Mouse (Mus musculus): Measurements from ENCODE around the gene Pwwp2b. TPM values are rescaled to one million over a fixed set of nuclear protein-coding genes. Genes with fewer than 3 reads are reported as not detected.
A peak's percentile ranks its signal among the peaks of the same experiment; 100 is the strongest.

Pwwp2b gene
- polyA plus RNA-seq, 1 experiment from 2014 or later, result 4.3 TPM

DNA sequence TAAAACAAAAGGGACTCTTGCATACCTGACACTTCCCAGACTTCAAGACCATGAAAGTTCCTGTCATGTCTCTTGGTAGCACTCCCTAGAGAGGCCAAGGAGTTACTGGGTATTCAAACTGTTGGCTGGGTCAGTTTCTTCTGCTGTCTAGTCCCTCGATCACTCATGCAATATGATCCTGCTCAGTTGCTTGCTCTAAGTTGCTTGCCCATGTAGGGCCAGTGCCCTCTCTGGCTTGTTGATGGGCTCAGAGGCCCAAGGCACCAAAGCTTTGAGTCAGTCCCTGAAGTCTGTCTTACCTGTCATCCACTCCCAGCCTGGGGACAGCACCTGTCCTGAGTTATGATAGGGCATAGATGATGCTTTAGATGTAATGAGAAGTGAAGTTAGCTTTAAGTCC, 22.5 kb downstream of the Pwwp2b start:
- WGBS, result 70% methylated on average over 1 of the region's 1 CpGs
- H3K27ac ChIP-seq, result no peak overlapping the region
- no peaks in the 10 kb centered on the region for H3K9me3 ChIP-seq (replicated peaks)
- ATAC-seq (ENCODE audit: low FRiP score), result no peak
- no peaks in the 10 kb centered on the region for H3K27me3 ChIP-seq
- no peaks in the 10 kb centered on the region for H3K36me3 ChIP-seq
- no peak overlapping the region for H3K9ac ChIP-seq
- peaks cover 15% of the 10 kb centered on the region; the same call in 1 of the 2 replicates for H3K4me1 ChIP-seq
- no peak overlapping the region for H3K4me2 ChIP-seq (replicated peaks)
- H3K4me3 ChIP-seq, result no peak overlapping the region

DNA sequence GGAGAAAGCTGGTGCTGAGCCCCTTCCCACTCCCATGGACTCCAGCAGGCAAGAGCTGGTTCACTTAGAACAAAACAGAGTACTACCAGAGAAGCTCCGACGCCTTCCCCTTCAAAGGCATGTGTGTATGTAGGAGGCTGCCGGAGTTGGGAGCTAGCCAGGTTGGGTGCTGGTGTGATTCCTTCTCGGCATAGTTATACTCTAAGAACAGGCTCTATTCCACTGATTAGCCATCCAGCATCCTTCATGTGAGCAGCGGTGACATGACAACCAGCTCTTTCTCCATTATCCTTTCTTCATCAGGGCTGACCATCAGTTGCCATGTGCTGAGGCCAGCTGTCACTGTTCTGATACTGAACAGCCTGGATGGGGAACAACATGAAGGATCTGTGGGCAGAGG, 23.6 kb downstream of the Pwwp2b start:
- Histone ChIP-seq H3K27me3 (no peaks in the 10 kb centered on the region), H3K9ac (no peak overlapping the region), H3K36me3 (no peaks in the 10 kb centered on the region), H3K4me1 (peaks cover 16% of the 10 kb centered on the region; the same call in 1 of the 2 replicates), H3K4me3 (no peak overlapping the region), H3K9me3 (replicated peaks) (no peaks in the 10 kb centered on the region), H3K4me2 (replicated peaks) (no peak overlapping the region), H3K27ac (no peak overlapping the region)
- 87% methylated on average over 5 of the region's 5 CpGs for WGBS
- ATAC-seq (ENCODE audit: low FRiP score), result no peak

DNA sequence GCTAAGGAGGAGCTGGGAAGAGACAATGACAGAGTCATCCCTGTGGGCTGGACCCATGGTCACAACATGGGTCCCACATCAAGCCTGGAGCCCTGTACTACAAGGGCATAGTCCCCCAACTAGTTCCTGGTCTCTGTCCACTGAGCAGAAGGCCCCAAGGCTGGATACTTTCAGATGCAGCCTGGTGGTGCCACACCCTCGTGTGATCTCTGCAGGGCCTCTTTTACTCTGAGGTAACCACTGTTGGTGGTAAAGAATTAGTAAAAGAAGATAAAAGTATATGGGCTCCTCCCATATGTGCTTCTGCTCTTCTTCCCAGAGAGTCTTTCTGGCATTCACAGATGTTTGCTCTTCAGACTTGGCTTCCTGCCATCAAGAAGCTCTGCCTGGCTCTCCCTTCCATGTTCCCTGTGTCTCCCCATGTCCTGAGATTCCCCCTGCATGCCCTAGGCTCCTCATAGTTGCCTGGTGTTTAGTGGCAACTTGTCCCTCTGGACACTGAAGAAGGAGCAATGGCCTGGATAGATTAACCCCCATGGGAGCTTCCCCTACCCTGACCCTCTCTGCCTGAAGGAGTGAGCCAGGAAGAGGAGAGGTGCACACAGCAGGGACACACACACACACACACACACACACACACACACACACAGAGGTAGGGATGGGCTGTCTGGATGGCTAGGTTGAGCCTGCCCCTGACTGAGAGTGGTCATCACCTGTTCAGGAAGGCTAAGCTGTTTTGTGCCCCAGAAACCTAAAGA, 24.5 kb downstream of the Pwwp2b start:
- H3K4me2 ChIP-seq (replicated peaks), result no peak overlapping the region
- no peaks in the 10 kb centered on the region for H3K36me3 ChIP-seq
- H3K9ac ChIP-seq, result no peak overlapping the region
- H3K4me3 ChIP-seq, result no peak overlapping the region
- no peaks in the 10 kb centered on the region for H3K27me3 ChIP-seq
- WGBS, result 40% methylated on average over 1 of the region's 1 CpGs
- no peak for ATAC-seq (ENCODE audit: low FRiP score)
- H3K27ac ChIP-seq, result no peak overlapping the region
- no peaks in the 10 kb centered on the region for H3K9me3 ChIP-seq (replicated peaks)
- H3K4me1 ChIP-seq, result peaks cover 16% of the 10 kb centered on the region; the same call in 1 of the 2 replicates

DNA sequence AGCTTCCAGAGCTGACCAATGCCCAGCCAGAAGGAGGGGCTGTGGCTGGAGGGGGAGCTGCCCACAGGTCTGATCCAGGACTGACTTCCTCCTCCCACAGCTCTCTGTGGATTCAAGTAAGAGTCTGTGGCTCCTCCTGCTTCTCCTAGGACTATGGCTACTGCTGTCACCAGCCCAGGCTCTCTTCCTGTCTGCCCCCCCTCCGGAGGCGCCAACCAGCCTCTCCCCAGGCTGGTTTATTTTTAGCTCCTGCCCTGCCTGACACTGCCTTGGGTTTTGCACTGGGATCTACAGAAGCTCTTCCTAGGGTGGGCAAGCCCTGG, 25.1 kb downstream of the Pwwp2b start:
- Histone ChIP-seq H3K27ac (no peak overlapping the region), H3K9me3 (replicated peaks) (no peaks in the 10 kb centered on the region), H3K27me3 (no peaks in the 10 kb centered on the region), H3K4me2 (replicated peaks) (no peak overlapping the region), H3K4me3 (no peak overlapping the region), H3K4me1 (peaks cover 16% of the 10 kb centered on the region; the same call in 1 of the 2 replicates), H3K36me3 (no peaks in the 10 kb centered on the region), H3K9ac (no peak overlapping the region)
- no peak for ATAC-seq (ENCODE audit: low FRiP score)
- WGBS, result 44% methylated on average over 2 of the region's 2 CpGs

DNA sequence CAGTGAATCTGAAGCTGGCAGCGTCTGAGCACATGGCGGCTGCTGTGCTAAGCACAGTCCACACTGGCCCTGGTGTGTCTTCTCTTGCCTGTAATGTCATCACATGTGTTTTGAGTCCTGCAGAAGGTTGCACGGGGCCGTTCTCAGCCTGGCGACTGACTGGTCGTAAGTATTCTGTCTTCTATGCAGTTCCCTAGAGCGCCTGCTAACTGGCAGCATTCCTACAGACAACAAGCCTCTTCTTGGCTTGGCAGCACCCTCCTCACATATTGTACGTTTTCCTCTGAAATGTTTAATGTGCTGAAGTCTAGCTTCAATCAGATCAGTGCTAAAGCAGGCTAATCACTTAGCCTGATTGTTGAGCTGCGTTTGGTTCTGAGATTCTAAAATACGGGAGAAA, 27.3 kb downstream of the Pwwp2b start:
- H3K4me3 ChIP-seq, result no peak overlapping the region
- no peak for ATAC-seq (ENCODE audit: low FRiP score)
- H3K36me3 ChIP-seq, result no peaks in the 10 kb centered on the region
- no peaks in the 10 kb centered on the region for H3K27me3 ChIP-seq
- WGBS, result 82% methylated on average over 10 of the region's 10 CpGs
- no peak overlapping the region for H3K27ac ChIP-seq
- no peaks in the 10 kb centered on the region for H3K9me3 ChIP-seq (replicated peaks)
- H3K9ac ChIP-seq, result no peak overlapping the region
- no peak overlapping the region for H3K4me2 ChIP-seq (replicated peaks)
- peaks cover 30% of the 10 kb centered on the region for H3K4me1 ChIP-seq

DNA sequence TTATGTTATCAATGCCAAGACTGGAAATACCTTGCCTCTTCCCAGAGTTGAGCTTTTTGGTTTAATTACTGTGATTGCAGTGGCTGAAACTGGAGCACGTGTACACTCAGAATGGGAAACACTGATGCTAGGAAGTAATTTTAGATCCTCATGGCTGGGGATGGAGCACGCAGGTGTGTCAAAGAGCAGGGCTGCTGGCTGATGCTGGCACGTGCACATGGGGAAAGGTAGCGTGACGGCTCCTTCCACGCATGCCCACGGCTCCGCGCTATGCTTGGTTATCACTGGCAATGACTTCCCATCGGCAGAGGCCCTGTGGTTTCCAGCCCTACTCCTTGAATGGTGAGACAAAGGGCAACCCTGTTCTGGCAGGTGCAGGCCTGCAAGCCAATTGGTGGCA, 27.9 kb downstream of the Pwwp2b start:
- Histone ChIP-seq H3K27me3 (no peaks in the 10 kb centered on the region), H3K9me3 (replicated peaks) (no peaks in the 10 kb centered on the region), H3K36me3 (no peaks in the 10 kb centered on the region), H3K4me3 (no peak overlapping the region), H3K4me2 (replicated peaks) (no peak overlapping the region), H3K4me1 (peaks cover 36% of the 10 kb centered on the region), H3K9ac (no peak overlapping the region), H3K27ac (no peak overlapping the region)
- no peak for ATAC-seq (ENCODE audit: low FRiP score)
- WGBS, result 89% methylated on average over 10 of the region's 10 CpGs

DNA sequence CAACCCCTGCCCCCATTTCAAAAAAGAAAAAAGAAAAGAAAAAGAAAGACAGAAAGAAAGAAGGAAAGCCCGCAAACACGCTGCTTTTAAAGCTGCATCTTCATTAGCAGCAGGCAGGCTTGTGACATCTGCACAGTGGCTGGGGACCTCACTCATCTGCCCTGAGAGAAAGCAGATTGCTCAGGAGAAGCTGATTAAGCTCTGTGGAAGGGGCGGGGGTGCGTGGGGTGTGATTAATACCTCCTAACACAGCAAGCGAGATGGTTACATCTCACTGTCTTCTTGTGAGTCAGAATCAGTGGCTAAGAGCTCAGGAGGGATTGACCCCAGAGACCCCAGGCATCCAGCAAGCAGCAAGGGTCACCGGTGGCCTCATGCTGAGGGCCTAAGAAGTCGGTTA, 29.3 kb downstream of the Pwwp2b start:
- Histone ChIP-seq H3K9ac (no peak overlapping the region), H3K4me2 (replicated peaks) (no peak overlapping the region), H3K4me1 (peaks cover 36% of the 10 kb centered on the region), H3K4me3 (no peak overlapping the region), H3K27ac (no peak overlapping the region), H3K9me3 (replicated peaks) (no peaks in the 10 kb centered on the region), H3K27me3 (no peaks in the 10 kb centered on the region), H3K36me3 (no peaks in the 10 kb centered on the region)
- 82% methylated on average over 7 of the region's 7 CpGs for WGBS
- no peak for ATAC-seq (ENCODE audit: low FRiP score)

DNA sequence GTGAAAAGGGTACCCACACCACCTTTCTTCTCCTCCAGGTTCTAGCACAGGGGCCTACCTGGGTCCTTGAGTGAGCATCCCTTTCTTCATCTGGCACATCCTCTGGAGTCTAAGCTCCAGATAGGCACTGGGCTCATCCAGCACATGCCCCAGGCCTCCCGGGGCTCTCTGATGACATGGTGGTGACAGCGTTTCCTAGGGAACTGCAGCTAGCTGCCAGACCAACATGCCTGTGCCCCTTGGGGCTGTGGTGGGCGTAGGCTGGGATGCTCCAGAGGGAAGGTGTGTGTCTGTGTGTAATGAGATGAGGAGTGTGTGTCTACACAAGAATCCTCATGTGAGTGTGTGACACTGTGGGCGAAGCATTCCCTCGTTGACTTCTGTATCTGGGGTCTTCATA, 31.3 kb downstream of the Pwwp2b start:
- Histone ChIP-seq H3K9me3 (replicated peaks) (no peaks in the 10 kb centered on the region), H3K4me2 (replicated peaks) (no peak overlapping the region), H3K36me3 (no peaks in the 10 kb centered on the region), H3K27ac (0 out of 2 replicates have a peak overlapping the region, but pooled peaks have one; percentile 14), H3K27me3 (no peaks in the 10 kb centered on the region), H3K4me1 (peaks cover 26% of the 10 kb centered on the region), H3K4me3 (no peak overlapping the region), H3K9ac (no peak overlapping the region)
- whole genome bisulfite sequencing, result 77% methylated on average over 5 of the region's 5 CpGs
- ATAC-seq (ENCODE audit: low FRiP score), result no peak

DNA sequence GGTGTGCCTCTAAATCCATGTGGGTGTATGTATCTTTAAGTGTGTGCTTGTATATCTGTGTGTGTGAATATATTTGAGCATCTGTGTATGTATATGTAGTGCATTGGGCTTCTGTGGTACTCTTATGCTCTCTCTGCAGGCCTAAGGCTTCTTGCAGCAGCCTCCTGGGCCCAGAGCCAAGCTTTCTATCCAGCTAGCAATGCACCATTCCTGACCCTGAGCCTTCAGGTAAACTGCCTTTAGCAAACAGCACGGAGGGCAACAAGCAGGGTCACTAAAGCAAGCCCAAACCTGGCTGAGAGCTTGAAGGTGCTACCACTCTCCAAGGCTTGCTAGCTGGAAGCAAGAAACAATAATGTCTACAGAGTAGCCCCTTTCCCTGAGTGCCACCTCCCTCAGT, 31.8 kb downstream of the Pwwp2b start:
- Histone ChIP-seq H3K4me3 (no peak overlapping the region), H3K4me2 (replicated peaks) (no peak overlapping the region), H3K9ac (no peak overlapping the region; the same call in 1 of the 2 replicates), H3K4me1 (peaks cover 26% of the 10 kb centered on the region), H3K9me3 (replicated peaks) (no peaks in the 10 kb centered on the region), H3K27me3 (no peaks in the 10 kb centered on the region), H3K36me3 (no peaks in the 10 kb centered on the region), H3K27ac (no peak overlapping the region)
- ATAC-seq (ENCODE audit: low FRiP score), result no peak
- WGBS, result 60% methylated on average over 1 of the region's 1 CpGs

DNA sequence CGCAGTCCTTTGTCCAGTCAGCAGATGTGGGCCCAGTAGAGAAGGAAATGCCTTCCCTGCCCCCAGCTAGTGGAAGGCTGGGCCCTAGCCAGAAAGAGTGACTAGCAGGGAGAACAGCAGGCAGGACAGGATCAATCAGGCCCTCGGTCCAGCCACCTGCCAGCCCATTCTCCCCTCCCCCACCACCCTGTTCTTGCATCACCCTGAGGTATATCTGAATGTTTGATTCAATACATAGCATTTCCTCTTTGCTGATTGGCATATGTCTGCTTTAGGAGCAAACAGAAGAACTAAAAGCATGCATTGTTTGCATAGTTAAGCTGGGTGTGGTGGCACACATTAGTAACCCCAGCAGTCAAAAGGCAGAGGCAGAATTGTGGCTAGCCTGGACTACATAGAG, 32.9 kb downstream of the Pwwp2b start:
- Histone ChIP-seq H3K4me3 (no peak overlapping the region), H3K4me2 (replicated peaks) (no peak overlapping the region), H3K4me1 (peaks cover 21% of the 10 kb centered on the region), H3K9ac (no peak overlapping the region), H3K27ac (no peak overlapping the region), H3K36me3 (no peaks in the 10 kb centered on the region), H3K27me3 (no peaks in the 10 kb centered on the region), H3K9me3 (replicated peaks) (no peaks in the 10 kb centered on the region)
- 35% methylated on average over 2 of the region's 2 CpGs for WGBS
- ATAC-seq (ENCODE audit: low FRiP score), result no peak

DNA sequence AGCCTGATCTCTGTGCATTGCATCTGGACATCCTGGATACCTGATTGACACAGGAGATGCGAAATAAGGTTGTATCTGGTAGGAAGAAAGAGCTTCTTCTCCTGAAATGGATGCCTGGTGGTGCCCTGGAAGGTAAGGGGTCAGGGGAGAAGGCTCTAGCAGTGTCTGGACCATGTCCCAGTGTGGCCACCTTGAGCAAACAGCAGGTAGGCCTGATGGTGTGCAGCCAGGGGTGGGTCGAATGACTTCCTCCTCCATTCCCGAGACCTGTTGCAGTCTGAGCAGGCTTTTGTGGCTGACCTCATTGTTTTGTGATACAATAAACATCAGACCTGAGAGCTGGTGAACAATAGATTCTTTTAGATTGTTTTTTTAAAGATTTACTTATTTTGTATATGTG, 33.8 kb downstream of the Pwwp2b start:
- H3K36me3 ChIP-seq, result no peaks in the 10 kb centered on the region
- H3K27ac ChIP-seq, result no peak overlapping the region
- no peak for ATAC-seq (ENCODE audit: low FRiP score)
- no peak overlapping the region for H3K4me2 ChIP-seq (replicated peaks)
- H3K27me3 ChIP-seq, result no peaks in the 10 kb centered on the region
- no peak overlapping the region for H3K4me3 ChIP-seq
- no peak overlapping the region for H3K9ac ChIP-seq
- H3K4me1 ChIP-seq, result peaks cover 21% of the 10 kb centered on the region
- 81% methylated on average over 3 of the region's 3 CpGs for WGBS
- no peaks in the 10 kb centered on the region for H3K9me3 ChIP-seq (replicated peaks)

DNA sequence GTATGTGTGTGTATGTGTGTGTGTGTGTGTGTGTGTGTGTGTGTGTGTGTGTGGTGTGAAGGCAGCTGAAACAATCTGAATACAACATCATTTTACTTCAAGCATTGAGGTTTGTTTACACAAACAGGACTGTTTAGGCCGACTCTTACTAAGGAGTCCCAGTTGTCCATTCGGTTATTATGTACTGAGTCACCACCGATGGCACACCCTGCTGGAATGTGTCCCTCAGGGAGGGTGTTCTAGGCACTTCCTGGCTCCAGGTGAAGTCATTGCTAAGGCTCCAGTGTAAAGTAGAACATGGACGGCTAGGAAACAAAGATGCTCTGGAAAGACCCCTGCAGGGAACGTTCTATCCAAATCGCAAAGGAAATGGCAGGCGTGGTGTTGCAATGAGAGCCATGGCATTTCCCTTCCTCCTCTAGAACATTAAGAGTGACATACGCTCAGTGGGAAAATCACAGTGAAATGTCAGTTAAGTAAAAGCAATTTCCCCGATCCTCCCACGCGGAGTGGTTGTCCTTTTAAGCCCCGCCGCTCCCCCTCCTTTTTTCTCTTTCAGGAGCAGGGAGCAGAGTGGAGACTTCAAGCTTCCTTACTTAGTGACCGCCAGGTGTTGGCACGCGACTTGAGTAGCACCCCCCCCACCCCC, 37.1 kb downstream of the Pwwp2b start:
- Histone ChIP-seq H3K4me3 (no peak overlapping the region), H3K27ac (no peak overlapping the region), H3K9me3 (replicated peaks) (no peaks in the 10 kb centered on the region), H3K36me3 (no peaks in the 10 kb centered on the region), H3K4me2 (replicated peaks) (no peak overlapping the region), H3K4me1 (peaks cover 6% of the 10 kb centered on the region), H3K27me3 (no peaks in the 10 kb centered on the region), H3K9ac (no peak overlapping the region)
- ATAC-seq (ENCODE audit: low FRiP score), result no peak
- WGBS, result 76% methylated on average over 16 of the region's 16 CpGs

DNA sequence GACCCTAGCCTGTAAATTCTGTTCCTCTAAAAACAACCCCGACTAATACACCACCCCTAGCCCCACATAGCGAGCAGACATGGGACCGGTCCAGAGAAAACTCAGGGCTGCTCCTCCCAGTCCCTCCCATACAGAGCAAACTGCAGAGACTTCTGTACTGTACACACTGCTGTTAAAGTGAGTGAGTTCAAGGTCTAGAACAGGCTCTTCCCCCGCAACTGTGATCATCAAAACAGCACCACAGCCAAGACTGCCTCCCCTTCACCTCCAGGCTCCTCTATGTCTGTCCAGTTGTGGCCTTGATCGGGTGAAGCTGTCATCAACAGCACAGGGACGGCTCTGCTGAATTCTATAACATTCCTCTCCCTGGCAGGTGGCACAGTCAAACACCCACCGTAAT, 40.3 kb downstream of the Pwwp2b start:
- no peaks in the 10 kb centered on the region for H3K4me1 ChIP-seq
- no peak overlapping the region for H3K9ac ChIP-seq
- H3K9me3 ChIP-seq (replicated peaks), result no peaks in the 10 kb centered on the region
- ATAC-seq (ENCODE audit: low FRiP score), result no peak
- no peak overlapping the region for H3K27ac ChIP-seq
- H3K27me3 ChIP-seq, result no peaks in the 10 kb centered on the region
- 86% methylated on average over 7 of the region's 7 CpGs for WGBS
- H3K4me3 ChIP-seq, result no peak overlapping the region
- H3K4me2 ChIP-seq (replicated peaks), result no peak overlapping the region
- no peaks in the 10 kb centered on the region for H3K36me3 ChIP-seq
